Mouse (Mus musculus) cortical plate, adult 2 months (tissue): ENCODE results near the gene Slc7a11. TPM values are rescaled to one million over a fixed set of nuclear protein-coding genes. Genes with fewer than 3 reads are reported as not detected.

Source experiments
- H3K27ac ChIP-seq: fragments of 200-500 bp; 2 replicates; pipeline ENCODE4 v1.5.1; 2012; ENCODE audit warnings: low read length, control low read depth, inconsistent platforms; ENCODE audit not compliant: insufficient read depth
- H3K4me1 ChIP-seq: fragments of 200-500 bp; 2 replicates; pipeline ENCODE4 v1.6.1; 2011; ENCODE audit warnings: low read length; ENCODE audit not compliant: control insufficient read depth, insufficient read depth
- H3K4me3 ChIP-seq: fragments of 200-500 bp; 2 replicates; pipeline ENCODE4 v1.5.1; 2011; ENCODE audit warnings: mild to moderate bottlenecking, low read length, control low read depth; ENCODE audit not compliant: insufficient read depth
- CTCF ChIP-seq: fragments of 200-500 bp; IDR thresholded peaks from 2 replicates; pipeline ENCODE4 v1.5.1; 2011; ENCODE audit warnings: mild to moderate bottlenecking, control low read depth, low read length; ENCODE audit not compliant: insufficient read depth; ENCODE audit errors: extremely low read depth
- POLR2A ChIP-seq: fragments of 200-500 bp; IDR thresholded peaks from 2 replicates; pipeline ENCODE4 v1.6.1; 2011; ENCODE audit warnings: mild to moderate bottlenecking, low read length, control low read depth; ENCODE audit not compliant: insufficient read depth; ENCODE audit errors: extremely low read depth
- polyA plus RNA-seq: library from polyadenylated mRNA; depleted of rRNA; stranded (reverse); fragments of >200 nt; gene quantifications from 2 replicates; pipeline ENCODE4 v1.2.3, GENCODE M21; 2012

Slc7a11 gene
- polyA plus RNA-seq, 1 experiment, result 18.1 TPM

GRCm38 (mm10) chr3:50132204-50132603 is 311.2 kb downstream of the Slc7a11 start:
- H3K4me3 ChIP-seq, result no peak overlapping the region
- H3K4me1 ChIP-seq, result no peaks in the 10 kb centered on the region
- H3K27ac ChIP-seq, result no peak overlapping the region
- TF ChIP-seq CTCF (no peak), POLR2A (no peak)

DNA sequence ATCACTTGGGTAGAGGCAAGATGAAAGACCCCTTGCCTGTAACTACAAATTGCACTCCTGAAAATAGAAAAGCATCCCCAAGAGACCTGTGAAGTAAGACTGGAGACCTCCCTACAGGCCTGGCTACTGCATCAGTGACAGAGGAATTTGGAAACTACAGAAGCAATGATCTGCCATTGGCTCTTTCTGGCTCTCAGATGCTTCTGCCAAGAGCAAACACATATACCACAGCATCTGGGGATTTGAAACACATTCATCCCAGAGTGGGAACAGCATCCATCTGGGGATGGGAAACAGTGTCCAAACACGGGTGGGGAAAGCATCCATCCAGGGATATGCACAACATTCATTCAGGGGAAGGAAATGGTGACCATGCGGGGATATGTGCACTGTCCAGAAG is 313.1 kb downstream of the Slc7a11 start:
- Histone ChIP-seq H3K4me1 (no peaks in the 10 kb centered on the region), H3K27ac (no peak overlapping the region), H3K4me3 (no peak overlapping the region)
- TF ChIP-seq CTCF (no peak), POLR2A (no peak)

GRCm38 (mm10) chr3:50121001-50121400 is 322.4 kb downstream of the Slc7a11 start:
- TF ChIP-seq CTCF, result no peak
- no peak for TF ChIP-seq POLR2A
- H3K27ac ChIP-seq, result no peak overlapping the region
- no peaks in the 10 kb centered on the region for H3K4me1 ChIP-seq
- H3K4me3 ChIP-seq, result no peak overlapping the region

DNA sequence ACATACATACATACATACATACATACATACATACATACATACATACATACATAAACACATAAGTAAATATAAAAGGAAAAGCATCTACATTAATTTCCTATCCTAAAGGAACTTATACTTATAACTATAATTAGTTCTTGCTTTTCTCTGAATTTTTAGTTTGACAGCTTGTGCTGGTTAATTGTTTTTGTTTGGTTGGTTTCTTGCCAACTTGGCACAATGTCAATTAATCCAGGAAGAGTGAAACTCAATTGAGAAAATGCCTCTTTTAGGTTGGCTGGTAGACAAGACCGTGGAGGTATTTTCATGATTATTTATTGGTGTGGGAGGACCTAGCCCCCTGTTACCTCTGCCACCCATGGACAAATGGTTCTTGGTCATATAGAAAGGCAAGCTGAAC is 327.1 kb downstream of the Slc7a11 start:
- TF ChIP-seq POLR2A (no peak), CTCF (no peak)
- Histone ChIP-seq H3K4me3 (no peak overlapping the region), H3K4me1 (no peaks in the 10 kb centered on the region), H3K27ac (no peak overlapping the region)

GRCm38 (mm10) chr3:50105509-50105908 is 337.9 kb downstream of the Slc7a11 start:
- no peak overlapping the region for H3K27ac ChIP-seq
- no peak for TF ChIP-seq POLR2A
- no peaks in the 10 kb centered on the region for H3K4me1 ChIP-seq
- H3K4me3 ChIP-seq, result no peak overlapping the region

DNA sequence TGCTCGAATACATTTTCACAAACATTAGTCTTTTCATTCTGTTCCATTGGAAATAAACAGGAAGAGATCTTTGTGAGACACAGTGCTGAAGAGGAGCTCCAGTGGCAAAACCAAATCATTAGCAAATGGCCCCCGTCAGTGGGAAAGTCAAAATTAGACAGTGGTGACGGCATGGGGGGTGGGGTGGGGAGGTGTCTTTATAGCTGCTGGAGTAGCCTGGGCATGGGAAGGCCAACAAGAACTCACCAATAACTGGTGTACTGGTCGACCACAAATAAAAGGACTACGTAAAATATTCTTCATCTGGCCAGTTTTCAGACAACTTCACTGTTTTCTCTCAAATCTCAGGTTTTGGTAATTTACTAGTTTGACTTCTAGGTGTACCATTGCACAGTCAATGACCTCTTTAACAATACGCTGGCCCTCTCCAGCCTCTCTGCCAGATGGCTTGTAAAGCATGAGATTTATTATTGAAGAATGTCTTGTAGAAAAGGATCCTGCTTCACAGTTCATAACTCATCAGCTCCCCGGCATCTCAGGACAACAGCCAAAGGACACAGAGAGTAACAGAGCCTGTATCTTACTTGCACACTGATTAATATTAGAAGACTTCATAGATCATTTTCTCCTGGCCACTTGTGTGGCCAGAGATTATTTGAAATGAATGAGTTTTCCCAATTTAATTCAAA is 348.9 kb downstream of the Slc7a11 start:
- Histone ChIP-seq H3K4me1 (no peaks in the 10 kb centered on the region), H3K27ac (no peak overlapping the region), H3K4me3 (no peak overlapping the region)
- TF ChIP-seq CTCF (no peak), POLR2A (no peak)

DNA sequence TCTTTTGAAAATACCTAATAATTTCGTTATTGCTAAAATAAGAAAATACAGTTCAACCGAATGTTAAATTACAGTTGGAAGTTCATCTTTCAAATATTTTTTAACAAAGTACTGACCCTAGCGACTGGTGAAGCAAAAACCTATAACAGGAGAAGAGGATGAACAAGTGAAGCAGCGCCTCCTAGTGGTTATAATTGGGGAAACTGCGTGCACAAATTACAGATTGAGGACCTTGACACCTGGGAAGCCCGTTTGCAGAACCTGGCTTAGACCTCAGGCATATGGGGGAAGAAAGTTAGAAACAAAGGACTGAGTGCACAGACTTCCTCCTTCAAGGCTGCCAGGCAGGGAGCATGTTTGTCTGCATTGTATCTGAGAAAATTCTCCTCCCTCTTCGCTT is 366.4 kb downstream of the Slc7a11 start:
- no peak overlapping the region for H3K27ac ChIP-seq
- H3K4me1 ChIP-seq, result no peaks in the 10 kb centered on the region
- no peak overlapping the region for H3K4me3 ChIP-seq
- peak; percentile 50; the same call in 1 of the 2 replicates for TF ChIP-seq CTCF
- TF ChIP-seq POLR2A, result no peak

GRCm38 (mm10) chr3:50063396-50063795 is 380.0 kb downstream of the Slc7a11 start:
- H3K27ac ChIP-seq, result no peak overlapping the region
- H3K4me3 ChIP-seq, result no peak overlapping the region
- TF ChIP-seq CTCF (no peak), POLR2A (no peak)
- H3K4me1 ChIP-seq, result no peaks in the 10 kb centered on the region

- H3K27ac ChIP-seq, result no peak overlapping the region
- H3K4me1 ChIP-seq, result no peaks in the 10 kb centered on the region
- TF ChIP-seq POLR2A, result no peak
- TF ChIP-seq CTCF, result no peak
- no peak overlapping the region for H3K4me3 ChIP-seq
Observed at GRCm38 (mm10) chr3:50044666-50045065, 398.7 kb downstream of the Slc7a11 start.

GRCm38 (mm10) chr3:50044160-50044559 is 399.3 kb downstream of the Slc7a11 start:
- TF ChIP-seq CTCF (no peak), POLR2A (no peak)
- H3K4me1 ChIP-seq, result no peaks in the 10 kb centered on the region
- H3K4me3 ChIP-seq, result no peak overlapping the region
- no peak overlapping the region for H3K27ac ChIP-seq
